Mouse (Mus musculus) frontal cortex, postnatal 25 days (tissue): ENCODE measurements around the gene Gse1.

Source experiments
- DNase-seq, 2 experiments: peaks; one replicate each; pipeline ENCODE4 v3.0.0; 2022; ENCODE audit warnings: low spot score in 2 of 2

The Gse1 gene

GRCm38 (mm10) chr8:120374514-120374913, 146.3 kb downstream of the Gse1 start:
- no peak for DNase-seq

GRCm38 (mm10) chr8:120375170-120375569, 146.9 kb downstream of the Gse1 start:
- no peak for DNase-seq

GRCm38 (mm10) chr8:120376215-120376614, 148.0 kb downstream of the Gse1 start:
- no peak for DNase-seq

- no peak for DNase-seq
Measured at GRCm38 (mm10) chr8:120376847-120377802, 148.9 kb downstream of the Gse1 start.

DNA sequence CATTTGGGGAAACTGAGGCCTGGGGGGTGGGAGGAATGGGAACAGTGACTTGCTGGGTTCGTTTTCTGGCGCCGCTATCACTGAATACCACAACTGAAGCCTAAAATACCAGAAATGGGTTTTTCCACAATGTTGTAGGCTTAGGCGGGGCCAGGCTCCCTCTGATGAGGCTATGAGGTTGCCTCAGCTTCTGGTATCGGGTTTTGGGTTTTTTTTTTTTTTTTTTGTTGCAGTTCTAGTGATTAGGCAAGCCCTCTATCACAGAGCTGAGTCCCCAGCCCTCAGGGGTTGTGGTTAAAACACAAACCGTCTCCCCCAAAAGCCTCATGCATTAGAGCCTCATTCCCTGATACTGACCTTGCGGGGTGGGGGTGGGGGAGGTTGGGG, 149.5 kb downstream of the Gse1 start:
- no peak for DNase-seq

DNA sequence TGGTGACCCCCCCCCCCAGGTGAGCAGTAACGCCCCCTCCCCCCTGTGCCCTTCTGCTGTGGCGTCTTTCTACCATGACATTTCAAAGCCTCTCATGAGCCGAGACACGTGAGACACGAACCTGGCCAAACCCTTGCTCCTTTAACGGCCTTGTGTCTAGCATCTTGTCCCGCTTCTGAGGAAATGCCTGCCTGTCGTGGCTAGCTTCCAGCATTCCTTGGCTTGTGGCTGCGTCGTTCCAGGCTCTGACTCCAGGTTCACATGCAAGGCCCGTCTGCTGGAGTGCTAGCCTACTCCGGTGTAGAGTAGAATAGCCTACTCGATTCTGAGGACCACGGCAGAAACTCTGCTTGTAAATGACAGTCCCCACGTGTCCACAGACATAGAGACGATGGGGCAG, 150.1 kb downstream of the Gse1 start:
- DNase-seq: no peak

DNA sequence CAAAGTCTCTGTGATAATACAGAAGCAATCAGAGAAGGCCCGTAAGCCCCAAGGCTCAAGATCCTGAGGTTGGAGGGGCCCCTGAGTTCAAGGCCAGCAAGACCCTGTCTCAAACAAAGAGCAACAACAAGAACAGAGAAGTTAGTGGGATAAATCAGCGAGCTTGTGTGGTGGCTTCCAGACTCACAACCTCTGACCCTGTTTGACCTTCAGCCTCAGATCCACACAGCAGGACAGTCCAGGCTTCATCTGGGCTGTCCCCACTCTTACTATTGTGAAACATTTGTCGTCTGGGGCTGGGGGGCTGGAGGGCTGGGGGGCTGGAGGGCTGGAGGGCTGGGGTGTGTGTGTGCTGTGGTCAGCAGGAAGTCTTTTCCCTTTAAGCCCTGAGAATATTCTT, 150.8 kb downstream of the Gse1 start:
- DNase-seq: no peak

GRCm38 (mm10) chr8:120381865-120382264, 153.6 kb downstream of the Gse1 start:
- DNase-seq: no peak

- peak; percentile 71 to 86 for DNase-seq
Measured at GRCm38 (mm10) chr8:120382436-120383203, 154.4 kb downstream of the Gse1 start.

DNA sequence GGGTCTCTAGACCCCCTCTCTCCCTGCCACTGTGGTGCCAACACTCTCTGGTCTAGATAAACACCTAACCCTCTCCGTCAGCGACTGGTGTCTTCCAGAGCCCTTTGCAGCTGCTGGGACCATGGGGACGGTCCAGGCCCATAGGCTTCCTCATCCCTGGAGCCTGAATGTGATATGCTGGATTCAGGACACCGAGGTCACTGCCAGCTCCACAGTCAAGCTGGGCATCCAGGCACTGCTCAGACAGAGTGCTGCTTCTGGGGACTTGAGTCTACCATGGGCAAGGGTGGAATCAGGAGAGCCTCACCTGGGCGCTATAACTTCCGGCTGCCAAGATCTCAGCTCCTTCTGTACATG, 154.9 kb downstream of the Gse1 start:
- DNase-seq: no peak

GRCm38 (mm10) chr8:120383713-120384112, 155.5 kb downstream of the Gse1 start:
- no peak for DNase-seq

DNA sequence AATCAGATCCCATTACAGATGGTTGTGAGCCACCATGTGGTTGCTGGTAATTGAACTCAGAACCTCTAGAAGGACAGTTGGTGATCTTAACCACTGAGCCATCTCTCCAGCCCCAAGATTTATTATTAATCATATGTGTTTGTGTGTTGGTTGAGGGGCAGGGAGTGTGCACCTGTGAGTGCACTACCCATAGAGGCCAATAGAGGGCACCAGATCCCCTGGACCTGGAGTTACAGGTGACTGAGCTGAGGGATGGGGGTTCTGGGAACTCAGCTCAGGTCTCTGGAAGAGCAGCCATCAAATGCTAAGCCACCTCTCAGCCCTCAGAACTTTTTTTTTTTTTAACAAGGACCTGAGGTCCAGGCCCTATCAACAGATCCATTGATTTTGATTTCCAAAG, 156.5 kb downstream of the Gse1 start:
- no peak for DNase-seq

DNA sequence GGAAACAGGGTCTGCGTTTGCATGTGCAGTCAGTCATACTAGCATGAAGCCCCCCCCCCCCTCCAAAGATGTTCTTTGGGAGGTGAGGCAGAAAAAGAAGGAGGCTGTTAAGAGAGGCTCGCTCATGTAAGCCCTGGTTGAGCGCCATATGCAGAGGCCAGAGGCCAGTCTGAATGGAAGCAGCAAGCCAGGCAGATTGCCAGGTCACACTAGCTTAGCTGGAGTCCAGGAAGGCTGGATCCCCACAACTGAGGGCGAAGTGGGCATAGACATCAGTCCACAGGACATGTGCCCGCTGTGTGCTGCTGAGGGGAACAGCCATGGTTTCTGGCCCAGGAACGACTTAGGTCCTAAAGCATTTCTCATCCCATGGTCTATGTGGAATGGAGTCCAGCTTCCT, 160.0 kb downstream of the Gse1 start:
- DNase-seq: no peak

GRCm38 (mm10) chr8:120390598-120390997, 162.3 kb downstream of the Gse1 start:
- no peak for DNase-seq

- DNase-seq: no peak
Measured at GRCm38 (mm10) chr8:120391856-120392255, 163.6 kb downstream of the Gse1 start.

- no peak for DNase-seq
Measured at GRCm38 (mm10) chr8:120393085-120393484, 164.8 kb downstream of the Gse1 start.

DNA sequence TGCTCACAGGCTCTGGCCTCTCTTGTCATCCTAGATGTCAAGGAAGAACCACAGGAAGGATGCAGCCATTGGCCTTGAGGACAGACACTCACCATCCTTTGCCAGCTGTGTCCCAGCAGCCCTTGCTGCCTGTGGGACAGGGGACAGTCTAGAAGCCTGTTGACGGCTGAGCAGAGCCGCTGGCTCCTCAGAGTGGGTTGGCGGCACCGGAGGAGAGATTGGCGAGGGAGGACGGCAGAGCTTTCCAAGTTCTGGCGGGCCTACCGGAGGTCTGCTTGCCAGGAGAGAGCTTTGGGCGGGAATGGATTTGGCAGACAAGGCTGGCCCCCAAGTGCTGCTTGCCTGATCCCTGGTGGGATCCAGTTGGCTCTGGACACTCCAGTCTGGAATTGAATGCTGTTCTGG, 165.6 kb downstream of the Gse1 start:
- no peak for DNase-seq

DNA sequence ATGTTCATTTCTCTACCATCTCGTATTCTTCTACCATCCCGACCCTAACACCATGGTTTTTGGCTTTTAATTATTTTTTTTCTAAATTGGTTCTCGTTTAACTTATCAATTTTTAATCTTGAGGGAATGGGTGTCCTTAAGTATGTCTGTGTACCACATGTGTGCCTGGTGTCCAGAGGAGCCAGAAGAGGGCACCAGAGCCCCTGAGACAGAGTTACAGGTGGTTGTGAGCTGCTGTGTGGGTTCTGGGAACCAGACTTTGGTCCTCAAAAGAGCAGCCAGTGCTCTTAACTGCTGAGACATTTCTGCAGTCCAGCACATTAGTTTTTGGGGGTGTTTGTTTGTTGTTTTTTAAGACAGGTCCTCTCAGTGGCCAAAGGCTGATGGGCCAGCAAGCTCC, 167.6 kb downstream of the Gse1 start:
- DNase-seq: no peak

- no peak for DNase-seq
Measured at GRCm38 (mm10) chr8:120396756-120397155, 168.5 kb downstream of the Gse1 start.

DNA sequence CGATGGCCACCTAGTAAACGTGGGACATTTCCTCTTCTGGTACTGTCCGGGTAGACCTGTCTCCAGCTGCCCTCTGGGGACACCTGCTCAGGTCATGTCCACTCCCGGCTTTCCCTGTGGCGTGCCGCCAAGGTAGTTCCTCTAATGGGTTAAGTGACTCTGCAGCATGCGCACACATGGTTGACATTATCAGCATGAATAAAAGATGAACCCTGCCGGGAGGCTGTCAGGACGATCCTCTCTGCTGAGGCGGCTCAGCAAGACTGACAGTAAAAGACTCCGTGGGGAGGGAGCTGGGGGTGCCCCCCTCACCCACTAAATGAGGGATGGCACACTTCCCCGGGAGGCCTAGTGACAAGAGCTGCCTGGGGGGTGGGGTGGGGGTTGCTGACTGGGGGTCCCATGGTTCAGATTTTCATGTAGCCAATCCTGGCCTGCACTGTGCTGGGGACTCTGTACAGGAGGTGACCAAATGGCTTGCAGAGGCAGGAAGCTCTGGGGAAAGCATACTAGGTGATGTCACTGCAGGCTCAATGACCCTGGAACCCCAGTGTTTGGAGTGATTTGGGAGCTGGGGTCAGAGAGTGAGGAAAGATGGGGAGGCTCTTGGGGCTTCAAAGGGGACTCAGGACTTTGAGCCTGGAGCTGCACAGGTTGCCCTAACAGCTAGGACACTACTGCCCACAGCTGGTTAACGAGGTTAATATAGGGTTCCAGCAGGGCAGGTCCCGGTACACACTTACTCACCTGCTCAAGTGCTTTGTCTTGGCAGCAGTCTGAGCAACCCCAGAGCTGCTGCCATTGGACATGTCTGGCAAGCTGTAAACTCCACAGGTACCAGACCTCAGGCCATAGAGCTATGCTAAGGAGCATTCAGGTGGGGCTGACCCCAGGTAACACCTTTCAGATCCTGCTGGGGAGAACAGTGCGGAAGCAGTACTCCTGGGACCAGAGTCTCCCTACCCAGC, 169.5 kb downstream of the Gse1 start:
- DNase-seq: no peak

DNA sequence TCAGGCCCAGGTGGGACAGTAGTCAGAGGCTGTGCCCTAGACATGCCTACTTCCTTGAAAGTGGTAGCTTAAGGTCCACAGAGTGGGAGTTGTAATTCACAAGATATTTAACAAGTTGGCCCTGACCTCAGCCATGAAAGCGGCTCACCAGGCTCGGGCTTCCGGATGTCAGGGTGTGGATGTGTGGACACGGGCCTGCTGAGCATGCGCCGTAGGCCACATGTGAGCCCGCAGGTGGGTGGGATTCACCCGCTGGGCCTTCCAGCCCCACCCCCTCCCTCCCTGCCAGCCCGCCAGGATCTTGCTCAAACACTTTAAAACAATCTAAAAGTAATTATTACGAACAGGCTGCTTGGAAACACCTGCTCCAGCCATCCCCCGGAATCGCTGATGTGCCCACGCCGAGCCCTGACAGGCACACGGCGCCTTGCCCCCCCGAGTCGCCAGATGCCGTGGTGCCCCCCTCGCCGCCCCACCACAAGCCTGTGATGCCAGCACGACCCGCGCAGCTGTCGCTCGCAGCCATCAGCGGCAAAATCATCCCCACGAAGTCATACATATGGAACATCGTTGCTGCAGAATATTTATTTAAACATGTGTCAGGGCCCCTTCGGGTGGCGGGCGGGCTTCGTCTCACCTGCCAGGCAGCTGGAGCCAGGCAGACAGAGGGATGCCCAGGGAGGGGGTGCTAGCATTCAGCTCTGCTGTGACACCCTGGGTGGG, 171.1 kb downstream of the Gse1 start:
- no peak for DNase-seq
